Mouse (Mus musculus) heart, embryonic 14.5 days (tissue): ENCODE measurements at regions not wholly inside any gene's neighbourhood (a gene's known extent, or its start where the extent isn't known, plus 50 kb on each side); places are given as distances from the start of the nearest gene placed in this dataset.

Experiments used
- ATAC-seq: fragments of 200-750 bp; cut with Nextera tagmentation; 2 replicates; pipeline ENCODE4 v1.8.0; 2017; ENCODE audit warnings: low read depth, moderate TSS enrichment; ENCODE audit not compliant: insufficient number of reproducible peaks, insufficient read depth, low FRiP score
- H3K27ac ChIP-seq, 2 experiments: fragments of 200-500 bp in 1 of 2; fragments of 300-500 bp in 1 of 2; sonication (generic) in 1 of 2; replicated peaks in 1 of 2; 2 replicates each; pipeline ENCODE4 v1.5.1; 2012 to 2014; ENCODE audit warnings: low read depth in 2 of 2, low read length in 2 of 2, control low read depth in 1 of 2, mild to moderate bottlenecking in 1 of 2, mixed read lengths in 1 of 2; ENCODE audit not compliant: control insufficient read depth in 1 of 2, insufficient read depth in 1 of 2
- H3K27me3 ChIP-seq: fragments of 300-500 bp; sonication (generic); 2 replicates; pipeline ENCODE4 v1.6.1; 2014; ENCODE audit warnings: mild to moderate bottlenecking, low read length, control low read depth; ENCODE audit not compliant: control insufficient read depth, insufficient read depth
- H3K36me3 ChIP-seq: fragments of 300-500 bp; sonication (generic); 2 replicates; pipeline ENCODE4 v1.6.1; 2014; ENCODE audit warnings: mild to moderate bottlenecking, control low read depth, low read length, mixed read lengths; ENCODE audit not compliant: control insufficient read depth, insufficient read depth
- H3K4me1 ChIP-seq, 2 experiments: fragments of 200-500 bp in 1 of 2; fragments of 300-500 bp in 1 of 2; sonication (generic) in 1 of 2; 2 replicates each; pipeline ENCODE4 v1.6.1; 2012 to 2014; ENCODE audit warnings: low read length in 2 of 2, control low read depth in 1 of 2, mixed read lengths in 1 of 2; ENCODE audit not compliant: control insufficient read depth in 2 of 2, insufficient read depth in 2 of 2
- H3K4me2 ChIP-seq: fragments of 300-500 bp; sonication (generic); 2 replicates; pipeline ENCODE4 v1.6.1; 2014; ENCODE audit warnings: mild to moderate bottlenecking, low read length
- H3K4me3 ChIP-seq, 2 experiments: fragments of 200-500 bp in 1 of 2; fragments of 300-500 bp in 1 of 2; sonication (generic) in 1 of 2; 2 replicates each; pipeline ENCODE4 v1.5.1; 2012 to 2014; ENCODE audit warnings: low read length in 2 of 2, mild to moderate bottlenecking in 2 of 2, control low read depth in 1 of 2, low read depth in 1 of 2, moderate library complexity in 1 of 2; ENCODE audit not compliant: control insufficient read depth in 1 of 2, insufficient read depth in 1 of 2
- H3K9ac ChIP-seq: fragments of 300-500 bp; sonication (generic); 2 replicates; pipeline ENCODE4 v1.6.1; 2014; ENCODE audit warnings: mild to moderate bottlenecking, low read length
- H3K9me3 ChIP-seq: fragments of 300-500 bp; sonication (generic); 2 replicates; pipeline ENCODE4 v1.6.1; 2016; ENCODE audit warnings: low read length, control low read depth; ENCODE audit not compliant: control insufficient read depth
- WGBS: fragments of 180-500 bp; shearing (Covaris S2); extraction: QIAGEN DNeasy Blood & Tissue Kit; methylation state at CpG from one replicate; pipeline ENCODE4 v1.1.7; 2014; 5-methylcytosine and 5-hydroxymethylcytosine counted together

DNA sequence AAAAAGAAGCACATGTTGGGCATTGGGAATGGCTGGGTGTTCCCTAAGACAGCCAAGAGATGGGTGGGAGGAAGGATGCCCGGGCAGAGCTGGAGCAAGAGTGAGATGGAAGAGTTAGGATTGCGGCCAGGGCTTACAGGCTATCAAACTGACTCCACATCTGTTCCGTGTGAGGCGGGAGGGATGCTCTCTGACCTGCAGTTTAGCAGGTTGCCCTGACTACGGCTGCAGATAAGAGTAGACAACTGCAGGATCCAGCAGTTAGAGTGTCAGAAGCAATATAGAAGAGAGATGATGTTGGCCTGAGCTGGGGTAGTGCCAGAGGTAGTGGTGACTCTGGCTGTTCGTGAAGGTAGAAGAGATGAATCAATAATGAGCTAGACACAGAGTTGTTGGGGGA is 61.6 kb upstream of the Syt6 start:
- Histone ChIP-seq H3K9ac (no peak overlapping the region), H3K4me1 (no peaks in the 10 kb centered on the region), H3K4me3 (no peak overlapping the region), H3K9me3 (no peaks in the 10 kb centered on the region), H3K27ac (no peak overlapping the region), H3K4me2 (no peak overlapping the region), H3K27me3 (no peaks in the 10 kb centered on the region), H3K36me3 (no peaks in the 10 kb centered on the region)
- 54% methylated on average over 6 of the region's 6 CpGs for WGBS
- no peak for ATAC-seq

DNA sequence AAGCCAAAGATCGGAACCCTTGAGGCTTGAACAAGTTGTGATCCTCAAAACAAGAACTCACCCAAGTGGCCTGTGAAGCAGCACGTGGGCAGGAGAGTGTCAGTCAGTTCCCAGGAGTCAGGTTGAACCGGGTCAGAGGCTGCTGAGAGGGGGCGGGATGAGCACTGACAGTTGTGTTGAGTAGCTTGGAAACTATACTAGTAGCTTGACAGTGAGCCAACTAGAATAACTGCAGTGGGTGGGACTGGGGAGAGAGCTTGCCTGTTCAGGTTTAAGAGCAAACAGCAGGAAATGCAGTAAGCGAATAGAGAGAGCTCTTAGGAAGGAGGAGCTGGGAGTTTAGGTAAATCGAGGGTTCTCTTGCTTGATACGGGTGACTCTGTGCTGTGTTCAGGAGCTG is 61.0 kb upstream of the Syt6 start:
- Histone ChIP-seq H3K27ac (no peak overlapping the region), H3K4me3 (no peak overlapping the region), H3K36me3 (no peaks in the 10 kb centered on the region), H3K4me2 (no peak overlapping the region), H3K9ac (no peak overlapping the region), H3K9me3 (no peaks in the 10 kb centered on the region), H3K27me3 (no peaks in the 10 kb centered on the region), H3K4me1 (no peaks in the 10 kb centered on the region)
- no peak for ATAC-seq
- WGBS, result 53% methylated on average over 7 of the region's 7 CpGs

DNA sequence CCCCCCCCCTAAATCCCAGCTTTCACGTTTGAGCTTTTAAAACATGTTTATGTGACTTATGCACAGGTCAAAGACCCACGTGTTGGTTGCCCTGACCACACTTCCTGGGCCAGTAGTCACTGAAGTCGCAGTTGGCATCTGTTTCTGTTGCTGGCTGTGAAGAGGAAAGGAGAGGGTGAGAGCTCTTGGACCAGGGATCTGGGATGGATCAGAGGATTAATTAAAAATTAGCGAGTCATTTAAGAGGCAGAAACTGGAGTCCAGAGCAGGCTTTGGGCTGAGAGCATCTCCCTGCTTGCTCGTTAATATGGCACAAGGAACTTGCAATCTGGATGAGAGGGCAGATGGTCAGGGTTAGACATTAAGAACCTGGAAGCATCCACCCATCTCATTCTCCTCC is 59.1 kb upstream of the Syt6 start:
- no peaks in the 10 kb centered on the region for H3K4me1 ChIP-seq
- H3K4me2 ChIP-seq, result no peak overlapping the region
- H3K9ac ChIP-seq, result no peak overlapping the region
- no peaks in the 10 kb centered on the region for H3K36me3 ChIP-seq
- ATAC-seq, result no peak
- H3K27me3 ChIP-seq, result no peaks in the 10 kb centered on the region
- no peak overlapping the region for H3K4me3 ChIP-seq
- no peak overlapping the region for H3K27ac ChIP-seq
- no peaks in the 10 kb centered on the region for H3K9me3 ChIP-seq
- WGBS, result 61% methylated on average over 5 of the region's 5 CpGs

DNA sequence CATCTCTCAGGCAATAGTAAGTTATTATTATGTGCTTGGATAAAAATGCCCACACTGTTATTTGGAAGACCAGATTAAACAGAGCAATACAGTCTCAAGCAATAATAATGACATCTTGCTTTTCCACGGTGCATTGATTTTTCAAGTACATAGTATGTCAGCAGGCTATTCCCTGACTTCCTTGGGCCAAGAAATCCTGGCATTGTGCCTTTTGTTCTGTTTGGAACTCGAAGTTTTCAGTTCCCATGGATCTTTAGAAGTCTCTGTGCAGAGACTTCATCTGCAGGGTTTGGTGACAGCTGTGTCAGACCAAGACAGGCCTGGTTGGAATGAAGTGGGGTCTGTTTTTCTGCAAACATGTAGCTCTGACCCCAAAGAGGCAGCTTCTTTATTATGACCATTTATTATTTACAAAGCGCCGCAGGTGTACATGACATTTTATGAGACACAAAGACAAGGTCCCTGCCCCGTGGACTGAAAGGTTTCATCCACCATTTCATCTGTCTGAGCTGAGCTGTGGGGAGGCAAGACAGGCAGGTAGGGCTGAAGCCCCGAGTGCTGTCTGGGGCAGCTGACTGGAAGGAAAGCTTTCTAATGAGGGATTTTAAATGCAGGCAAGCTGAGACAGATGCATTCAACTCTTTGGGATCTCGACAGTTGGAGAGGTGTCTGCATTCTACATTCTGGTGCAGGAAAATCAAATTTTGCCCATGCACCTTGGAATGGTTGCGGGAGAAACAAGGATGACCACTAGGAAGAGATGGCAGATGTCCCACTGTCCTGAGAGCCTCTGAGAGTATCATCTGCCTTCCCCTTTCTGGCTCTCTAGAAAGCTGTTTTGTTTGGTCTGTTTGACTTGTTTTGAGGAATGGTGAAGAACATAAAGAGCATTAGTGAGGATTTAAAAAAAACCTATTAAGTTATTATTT is 57.4 kb upstream of the Syt6 start:
- Histone ChIP-seq H3K4me1 (no peaks in the 10 kb centered on the region), H3K9me3 (no peaks in the 10 kb centered on the region), H3K9ac (no peak overlapping the region), H3K36me3 (no peaks in the 10 kb centered on the region), H3K27me3 (no peaks in the 10 kb centered on the region), H3K27ac (no peak overlapping the region), H3K4me2 (no peak overlapping the region), H3K4me3 (no peak overlapping the region)
- ATAC-seq, result no peak
- 63% methylated on average over 8 of the region's 8 CpGs for WGBS

- Histone ChIP-seq H3K4me2 (no peak overlapping the region), H3K9me3 (no peaks in the 10 kb centered on the region), H3K4me3 (no peak overlapping the region), H3K4me1 (no peaks in the 10 kb centered on the region), H3K9ac (no peak overlapping the region), H3K36me3 (no peaks in the 10 kb centered on the region), H3K27ac (no peak overlapping the region), H3K27me3 (no peaks in the 10 kb centered on the region)
- 77% methylated on average over 2 of the region's 2 CpGs for WGBS
- no peak for ATAC-seq
Measured at GRCm38 (mm10) chr3:103518624-103519023, 56.4 kb upstream of the Syt6 start.
